Mouse (Mus musculus) small intestine, adult 10 weeks (tissue): ENCODE measurements around the gene B3gnt5. TPM values are rescaled to one million over a fixed set of nuclear protein-coding genes. Genes with fewer than 3 reads are reported as not detected.

ENCODE experiments used
- polyA plus RNA-seq: library from polyadenylated mRNA; stranded (reverse); fragments of 350-450 nt; fragmentation: Illumina TruSeq; extraction: RNeasy Lipid Tissue Mini Kit (QIAGEN cat#74804); gene quantifications from one replicate; pipeline ENCODE4 v1.2.3, GENCODE M21; 2014; ENCODE audit warnings: low replicate concordance

The B3gnt5 gene
- polyA plus RNA-seq: 5.2 TPM

DNA sequence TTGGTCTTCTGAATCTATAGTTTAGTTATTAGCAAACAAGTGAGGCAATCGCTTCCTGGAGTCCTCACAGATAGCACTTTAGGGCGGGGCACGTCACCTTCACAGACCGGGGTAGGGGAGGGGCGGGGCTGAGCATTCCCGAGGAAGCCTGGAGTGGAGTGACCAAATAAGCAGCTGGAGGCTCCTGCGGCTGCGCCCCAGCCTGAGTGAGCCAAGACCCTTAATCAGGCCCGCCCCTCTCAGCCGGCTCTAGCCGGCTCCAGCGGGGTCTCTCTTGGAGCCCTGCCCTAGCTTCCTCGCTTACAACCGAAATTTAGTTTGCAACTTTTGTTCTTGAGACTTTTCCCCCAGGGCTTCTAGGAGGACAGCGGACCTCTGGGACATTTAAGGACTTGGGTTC, at the start of gene B3gnt5:
B3gnt5 (plus strand) TSS at position 135 of the 400 bp plus-strand sequence.

Other genes with a start within 250 kb of the B3gnt5 start
- gene Olfr167, start 237.9 kb upstream of the B3gnt5 start, polyA plus RNA-seq: not detected
- gene Olfr168, start 224.7 kb upstream of the B3gnt5 start, polyA plus RNA-seq: not detected
- not detected for gene Olfr169, start 188.4 kb upstream of the B3gnt5 start, polyA plus RNA-seq
- gene Olfr170, start 148.3 kb upstream of the B3gnt5 start, polyA plus RNA-seq: not detected
- not detected for gene Olfr171, start 130.3 kb upstream of the B3gnt5 start, polyA plus RNA-seq
- gene Lamp3, start 53.8 kb upstream of the B3gnt5 start, polyA plus RNA-seq: 0.26 TPM
- 2.2 TPM for gene Klhl6, start 222.8 kb downstream of the B3gnt5 start, polyA plus RNA-seq